Mouse (Mus musculus) liver, embryonic 13.5 days (tissue): Measurements from ENCODE around the gene Coasy. TPM values are rescaled to one million over a fixed set of nuclear protein-coding genes. Genes with fewer than 3 reads are reported as not detected.

Experiments used
- polyA plus RNA-seq: library from polyadenylated mRNA; unstranded; fragments of >200 nt; fragmentation: Nextera tagmentation; extraction: Ambion mirVana; gene quantifications from 2 replicates; pipeline ENCODE4 v1.2.1, GENCODE M21; 2015

Gene Coasy
- polyA plus RNA-seq, 1 experiment from 2014 or later, result 23.2 TPM

Other genes starting within 250 kb of the Coasy start
- 21.1 and 23.8 TPM in 2 replicates for gene Stat5b, start 231.8 kb upstream of the Coasy start, polyA plus RNA-seq
- gene Stat5a, start 223.2 kb upstream of the Coasy start, polyA plus RNA-seq, result 11.1 and 14.6 TPM in 2 replicates
- gene Stat3, start 143.0 kb upstream of the Coasy start, polyA plus RNA-seq, result 28.5 and 32.8 TPM in 2 replicates
- 25.5 and 26.6 TPM in 2 replicates for gene Cavin1, start 111.7 kb upstream of the Coasy start, polyA plus RNA-seq
- 52.8 and 64.0 TPM in 2 replicates for gene Atp6v0a1, start 73.1 kb upstream of the Coasy start, polyA plus RNA-seq
- 6.0 TPM in 2 replicates for gene Naglu, start 12.6 kb upstream of the Coasy start, polyA plus RNA-seq
- 0.14 and 0.24 TPM in 2 replicates for gene Hsd17b1, start 4.2 kb upstream of the Coasy start, polyA plus RNA-seq
- gene Mlx, start 4.7 kb downstream of the Coasy start, polyA plus RNA-seq, result 32.5 and 34.4 TPM in 2 replicates
- 26.4 and 27.1 TPM in 2 replicates for gene Psmc3ip, start 12.9 kb downstream of the Coasy start, polyA plus RNA-seq
- gene Retreg3, start 37.3 kb downstream of the Coasy start, polyA plus RNA-seq, result 11.5 and 13.0 TPM in 2 replicates
- 49.7 and 54.4 TPM in 2 replicates for gene Tubg1, start 37.4 kb downstream of the Coasy start, polyA plus RNA-seq
- gene Tubg2, start 73.3 kb downstream of the Coasy start, polyA plus RNA-seq, result 0.29 and 0.37 TPM in 2 replicates
- 0.09 and 0.12 TPM in 2 replicates for gene Cntnap1, start 88.0 kb downstream of the Coasy start, polyA plus RNA-seq
- 1.0 and 1.1 TPM in 2 replicates for gene Plekhh3, start 88.8 kb downstream of the Coasy start, polyA plus RNA-seq
- gene Ccr10, start 92.9 kb downstream of the Coasy start, polyA plus RNA-seq, result not detected in 2 replicates
- gene Ezh1, start 143.9 kb downstream of the Coasy start, polyA plus RNA-seq, result 6.6 and 7.4 TPM in 2 replicates
- 23.4 and 25.4 TPM in 2 replicates for gene Ramp2, start 163.5 kb downstream of the Coasy start, polyA plus RNA-seq
- gene Vps25, start 171.1 kb downstream of the Coasy start, polyA plus RNA-seq, result 98.5 and 99.4 TPM in 2 replicates
- 5.5 and 7.9 TPM in 2 replicates for gene Wnk4, start 178.0 kb downstream of the Coasy start, polyA plus RNA-seq
- gene Cntd1, start 196.4 kb downstream of the Coasy start, polyA plus RNA-seq, result 0.63 and 0.85 TPM in 2 replicates
- gene Coa3, start 196.5 kb downstream of the Coasy start, polyA plus RNA-seq, result 125 TPM in 2 replicates
- gene Becn1, start 219.7 kb downstream of the Coasy start, polyA plus RNA-seq, result 108 and 112 TPM in 2 replicates
- gene Psme3, start 233.6 kb downstream of the Coasy start, polyA plus RNA-seq, result 198 and 239 TPM in 2 replicates
- gene Aoc2, start 242.5 kb downstream of the Coasy start, polyA plus RNA-seq, result 1.2 and 1.3 TPM in 2 replicates
- 0.07 TPM in 1 of 2 replicates, not detected in the other for gene Aoc3, start 248.0 kb downstream of the Coasy start, polyA plus RNA-seq